ENCODE assay signal across 10 mouse cellular contexts in the genomic region with DNA sequence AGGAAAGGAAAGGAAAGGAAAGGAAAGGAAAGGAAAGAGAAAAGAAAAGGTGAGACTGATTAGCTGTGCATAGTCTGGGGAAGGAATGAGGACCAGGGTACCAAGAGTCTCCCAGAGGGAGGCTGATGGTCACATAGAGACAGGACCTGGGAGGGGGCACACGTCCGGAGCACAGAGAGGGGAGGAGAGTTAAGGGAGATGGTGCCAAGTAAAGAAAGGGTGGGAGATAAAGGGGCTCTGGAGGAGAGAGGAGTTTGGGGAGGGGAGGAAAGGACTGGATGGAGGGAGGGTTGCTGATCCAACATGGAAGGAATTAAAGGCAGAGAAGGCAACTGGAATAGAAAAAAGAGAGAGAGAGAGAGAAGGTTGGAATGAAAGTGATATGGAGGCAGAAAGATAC. TPM values are rescaled to one million over a fixed set of nuclear protein-coding genes. Genes with fewer than 3 reads are reported as not detected.
A peak's percentile ranks its signal among the peaks of the same experiment; 100 is the strongest.
DNase-seq lines count a peak whose midpoint lies in the region; ATAC-seq and TF ChIP-seq lines count a peak whose summit lies in the region.
"Had no signal": no experiment of that assay in that cellular context is flagged by ENCODE, and none has a peak within 500 bp of the region (broad histone marks: within the 10 kb centered on the region; RNA-seq: fewer than 3 reads in every experiment).

No protein-coding gene starts in this region.

- H3K4me3 ChIP-seq in kidney, embryonic 15.5 days (replicated peaks): peak overlapping the region; percentile 72
- H3K4me3 ChIP-seq in embryonic fibroblast, embryonic 13.5 days (ENCODE audit: insufficient read depth, low read length): no peak overlapping the region
- H3K4me3 ChIP-seq in hindbrain, postnatal 0 days (ENCODE audit: low read length): peak overlapping the region; percentile 76
- peak overlapping the region; percentile 52 for H3K4me3 ChIP-seq in myocyte

- no peak for ATAC-seq in kidney, embryonic 15.5 days (replicated peaks; ENCODE audit: low FRiP score)
- no peak for ATAC-seq in hindbrain, postnatal 0 days
- ATAC-seq in CD4-positive, CD25-positive, alpha-beta regulatory T cell, adult 4 months: no peak

- H3K36me3 ChIP-seq in kidney, embryonic 15.5 days: 0 out of 2 replicates have a peak, but pooled peaks cover 3% of the 10 kb centered on the region
- H3K36me3 ChIP-seq in hindbrain, postnatal 0 days (ENCODE audit: insufficient read depth, low read length): no peaks in the 10 kb centered on the region
- H3K36me3 ChIP-seq in myocyte (ENCODE audit: control insufficient read depth, insufficient read depth): no peaks in the 10 kb centered on the region

- H3K4me2 ChIP-seq in kidney, embryonic 15.5 days: peak overlapping the region; percentile 82
- peak overlapping the region; percentile 82 for H3K4me2 ChIP-seq in hindbrain, postnatal 0 days (ENCODE audit: low read depth, low read length)
- H3K4me2 ChIP-seq in myocyte (ENCODE audit: low read depth): peak overlapping the region; percentile 87

- peak overlapping the region; percentile 99 for H3K27ac ChIP-seq in kidney, embryonic 15.5 days
- H3K27ac ChIP-seq in embryonic fibroblast, embryonic 13.5 days (ENCODE audit: insufficient read depth, low read length): 0 out of 2 replicates have a peak overlapping the region, but pooled peaks have one; percentile 88
- H3K27ac ChIP-seq in hindbrain, postnatal 0 days: peak overlapping the region; percentile 98

- H3K27me3 ChIP-seq in kidney, embryonic 15.5 days: no peaks in the 10 kb centered on the region
- no peaks in the 10 kb centered on the region for H3K27me3 ChIP-seq in hindbrain, postnatal 0 days (ENCODE audit: insufficient read depth, low read length)
- H3K27me3 ChIP-seq in myocyte (ENCODE audit: control insufficient read depth, insufficient read depth, insufficient read length): no peaks in the 10 kb centered on the region

- no peak overlapping the region for H3ac ChIP-seq in myocyte (ENCODE audit: control insufficient read depth, insufficient read length)

- H3K79me2 ChIP-seq in myocyte (ENCODE audit: control insufficient read depth, insufficient read depth): peaks cover 26% of the 10 kb centered on the region

- TF ChIP-seq POLR2A in embryonic fibroblast, embryonic 13.5 days (IDR thresholded peaks at IDR 0.05; ENCODE audit: low read depth, low read length): no peak
- no peak for TF ChIP-seq POLR2A in myocyte (IDR thresholded peaks at IDR 0.05; ENCODE audit: insufficient read length, low read depth)

- H3K9me3 ChIP-seq in kidney, embryonic 15.5 days (replicated peaks): no peaks in the 10 kb centered on the region
- no peaks in the 10 kb centered on the region for H3K9me3 ChIP-seq in hindbrain, postnatal 0 days (ENCODE audit: low read length)

- peaks cover 68% of the 10 kb centered on the region for H3K4me1 ChIP-seq in kidney, embryonic 15.5 days
- peaks cover 3% of the 10 kb centered on the region; the same call in 1 of the 2 replicates for H3K4me1 ChIP-seq in embryonic fibroblast, embryonic 13.5 days (ENCODE audit: control insufficient read depth, insufficient read depth, low read length)
- peaks cover 19% of the 10 kb centered on the region for H3K4me1 ChIP-seq in hindbrain, postnatal 0 days (ENCODE audit: insufficient read depth, low read length)

- no peak for DNase-seq in kidney, adult 18-20 months
- peak; percentile 42 for DNase-seq in hindbrain, postnatal 0 days (ENCODE audit: low spot score)
- no peak for DNase-seq in frontal cortex, postnatal 25 days (ENCODE audit: low spot score in 2 of 2)
- DNase-seq in thymus, postnatal 0 days (ENCODE audit: low spot score): no peak

- peak overlapping the region; percentile 75 for H3K9ac ChIP-seq in kidney, embryonic 15.5 days
- peak overlapping the region; percentile 88 for H3K9ac ChIP-seq in hindbrain, postnatal 0 days (replicated peaks; ENCODE audit: low read length)

- no peak for TF ChIP-seq CTCF in embryonic fibroblast, embryonic 13.5 days (IDR thresholded peaks at IDR 0.05; ENCODE audit: borderline replicate concordance, insufficient read depth, low read length)
- no peak for TF ChIP-seq CTCF in hindbrain, postnatal 0 days (IDR thresholded peaks at IDR 0.05; ENCODE audit: low read depth)

- 4% methylated on average over 2 of the region's 2 CpGs for WGBS in kidney, embryonic 15.5 days
- 8% methylated on average over 2 of the region's 2 CpGs for WGBS in hindbrain, postnatal 0 days

TF ChIP-seq in myocyte, 11 proteins besides CTCF, POLR2A, EP300 and RAD21:
- TF ChIP-seq USF1 (IDR thresholded peaks at IDR 0.05; ENCODE audit: low read depth) (no peak), MYOD1 (IDR thresholded peaks at IDR 0.05; ENCODE audit: control insufficient read depth in 1 of 3, insufficient read length in 2 of 3, low read depth in 2 of 3) (no peak), REST (IDR thresholded peaks at IDR 0.05; ENCODE audit: insufficient read depth, insufficient read length) (no peak), POLR2AphosphoS2 (IDR thresholded peaks at IDR 0.05; ENCODE audit: insufficient read length, low read depth) (no peak), CEBPB (IDR thresholded peaks at IDR 0.05; ENCODE audit: insufficient read depth, poor library complexity, severe bottlenecking) (no peak), SRF (IDR thresholded peaks at IDR 0.05; ENCODE audit: control insufficient read depth, insufficient read length, low read depth) (no peak), TCF12 (IDR thresholded peaks at IDR 0.05; ENCODE audit: insufficient read depth, poor library complexity, severe bottlenecking) (no peak), E2F4 (IDR thresholded peaks at IDR 0.05; ENCODE audit: insufficient read depth) (no peak), TCF3 (IDR thresholded peaks at IDR 0.05; ENCODE audit: insufficient read length, low read depth) (no peak), MAX (IDR thresholded peaks at IDR 0.05; ENCODE audit: low read depth) (no peak), MYOG (IDR thresholded peaks at IDR 0.05; ENCODE audit: control insufficient read depth in 1 of 3, insufficient read depth in 1 of 3, insufficient read length in 2 of 3, low read depth in 2 of 3) (no peak)

RNA-seq across cellular contexts. Expression of a gene that starts 1.4 kb away (rescaled TPM):
- 83.0 and 86.1 TPM in 2 replicates for polyA plus RNA-seq in kidney, embryonic 15.5 days (2015; fragmentation: Nextera tagmentation; extraction: Ambion mirVana)
- polyA plus RNA-seq in embryonic fibroblast, embryonic 13.5 days (2011; ENCODE audit: insufficient read length, low read depth, missing spikeins): 42.9 and 46.3 TPM in 2 replicates
- 108 and 139 TPM in 2 replicates for total RNA-seq in hindbrain, postnatal 0 days (2014; rRNA removed)
- 63.3 and 66.3 TPM in 2 replicates for polyA plus RNA-seq in hindbrain, postnatal 0 days (2015; fragmentation: Nextera tagmentation; extraction: Ambion mirVana)
- polyA plus RNA-seq in myocyte (2012; fragmentation: generic; extraction: Trizol): 65.6 TPM
- under 1 TPM; 0.65 TPM for polyA plus RNA-seq in CD4-positive, CD25-positive, alpha-beta regulatory T cell, adult 4 months (2017; shearing (Covaris generic))
- polyA plus RNA-seq in thymus, postnatal 0 days (2015; fragmentation: Nextera tagmentation; extraction: Ambion mirVana): 33.7 and 33.8 TPM in 2 replicates
- total RNA-seq: granulocyte monocyte progenitor cell, adult 5-6 weeks had no signal

RNA-seq across cellular contexts. Expression of a gene that starts 29.5 kb away (rescaled TPM):
- polyA plus RNA-seq in kidney, embryonic 15.5 days (2015; fragmentation: Nextera tagmentation; extraction: Ambion mirVana): 48.5 and 49.9 TPM in 2 replicates
- polyA plus RNA-seq in embryonic fibroblast, embryonic 13.5 days (2011; ENCODE audit: insufficient read length, low read depth, missing spikeins): 28.7 and 40.5 TPM in 2 replicates
- total RNA-seq in hindbrain, postnatal 0 days (2014; rRNA removed): 26.1 and 27.2 TPM in 2 replicates
- 18.6 and 21.3 TPM in 2 replicates for polyA plus RNA-seq in hindbrain, postnatal 0 days (2015; fragmentation: Nextera tagmentation; extraction: Ambion mirVana)
- 27.4 TPM for polyA plus RNA-seq in myocyte (2012; fragmentation: generic; extraction: Trizol)
- polyA plus RNA-seq in CD4-positive, CD25-positive, alpha-beta regulatory T cell, adult 4 months (2017; shearing (Covaris generic)): 10 to 100 TPM; 28.3 to 37.7 TPM
- polyA plus RNA-seq in thymus, postnatal 0 days (2015; fragmentation: Nextera tagmentation; extraction: Ambion mirVana): 267 and 319 TPM in 2 replicates

RNA-seq across cellular contexts. Expression of a gene that starts 35.7 kb away (rescaled TPM):
- 15.9 and 18.8 TPM in 2 replicates for polyA plus RNA-seq in kidney, embryonic 15.5 days (2015; fragmentation: Nextera tagmentation; extraction: Ambion mirVana)
- 12.3 and 14.3 TPM in 2 replicates for polyA plus RNA-seq in embryonic fibroblast, embryonic 13.5 days (2011; ENCODE audit: insufficient read length, low read depth, missing spikeins)
- 37.3 and 46.8 TPM in 2 replicates for total RNA-seq in hindbrain, postnatal 0 days (2014; rRNA removed)
- 12.6 and 14.8 TPM in 2 replicates for polyA plus RNA-seq in hindbrain, postnatal 0 days (2015; fragmentation: Nextera tagmentation; extraction: Ambion mirVana)
- polyA plus RNA-seq in myocyte (2012; fragmentation: generic; extraction: Trizol): 13.7 TPM
- polyA plus RNA-seq in CD4-positive, CD25-positive, alpha-beta regulatory T cell, adult 4 months (2017; shearing (Covaris generic)): 10 to 100 TPM; 11.1 to 15.2 TPM
- polyA plus RNA-seq in thymus, postnatal 0 days (2015; fragmentation: Nextera tagmentation; extraction: Ambion mirVana): 22.5 and 27.0 TPM in 2 replicates

RNA-seq across cellular contexts. Expression of a gene that starts 59.6 kb away (rescaled TPM):
- 0.26 TPM in 2 replicates for polyA plus RNA-seq in kidney, embryonic 15.5 days (2015; fragmentation: Nextera tagmentation; extraction: Ambion mirVana)
- polyA plus RNA-seq in embryonic fibroblast, embryonic 13.5 days (2011; ENCODE audit: insufficient read length, low read depth, missing spikeins): 0.18 and 0.19 TPM in 2 replicates
- total RNA-seq in hindbrain, postnatal 0 days (2014; rRNA removed): 0.61 TPM in 1 of 2 replicates, not detected in the other
- polyA plus RNA-seq in hindbrain, postnatal 0 days (2015; fragmentation: Nextera tagmentation; extraction: Ambion mirVana): 0.10 TPM in 1 of 2 replicates, not detected in the other
- 0.05 TPM for polyA plus RNA-seq in myocyte (2012; fragmentation: generic; extraction: Trizol)
- under 1 TPM; 0.16 to 0.46 TPM for polyA plus RNA-seq in CD4-positive, CD25-positive, alpha-beta regulatory T cell, adult 4 months (2017; shearing (Covaris generic))
- polyA plus RNA-seq in thymus, postnatal 0 days (2015; fragmentation: Nextera tagmentation; extraction: Ambion mirVana): 0.10 and 0.17 TPM in 2 replicates
- total RNA-seq: granulocyte monocyte progenitor cell, adult 5-6 weeks; left cerebral cortex, postnatal 25 days had no signal

Comparison
In these comparisons a context has a peak if more than half of its experiments do, and no peak if none do; other contexts are left out.
1. RNA of a gene that starts 1.4 kb away (polyA plus RNA-seq): 83.0 to 86.1 TPM in kidney, embryonic 15.5 days, 65.6 TPM in myocyte (single experiment), 63.3 to 66.3 TPM in hindbrain, postnatal 0 days, 42.9 to 46.3 TPM in embryonic fibroblast, embryonic 13.5 days and 33.7 to 33.8 TPM in thymus, postnatal 0 days; 0.65 TPM in CD4-positive, CD25-positive, alpha-beta regulatory T cell, adult 4 months; every median in the first group is over 10 times any median in the second.
2. Peak in every context shown above with its lines, with median percentiles within 50 percentile points of each other: H3K27ac ChIP-seq and H3K4me2 ChIP-seq.